Mouse (Mus musculus) C2C12 (cell line): Measurements from ENCODE around the gene Gpr146.

Experiments used
- CTCF ChIP-seq: IDR thresholded peaks from one replicate; pipeline ENCODE4 v1.5.1; 2011; ENCODE audit not compliant: control insufficient read depth, insufficient read depth, insufficient read length
- MAX ChIP-seq: IDR thresholded peaks from one replicate; pipeline ENCODE4 v1.6.1; 2011; ENCODE audit warnings: mild to moderate bottlenecking, control low read depth
- MYOD1 ChIP-seq: IDR thresholded peaks from one replicate; pipeline ENCODE4 v1.6.1; 2011; ENCODE audit warnings: low read depth; ENCODE audit not compliant: control insufficient read depth, insufficient read length
- MYOG ChIP-seq: IDR thresholded peaks from one replicate; pipeline ENCODE4 v1.6.1; 2011; ENCODE audit not compliant: control insufficient read depth, insufficient read length; ENCODE audit errors: extremely low read depth
- USF1 ChIP-seq: IDR thresholded peaks from one replicate; pipeline ENCODE4 v1.6.1; 2011; ENCODE audit warnings: low read depth, mild to moderate bottlenecking, control low read depth, moderate library complexity

GRCm38 (mm10) chr5:139384531-139384930 lies 7.0 kb downstream of the Gpr146 start:
- TF ChIP-seq CTCF (no peak), USF1 (no peak), MYOD1 (no peak), MAX (no peak), MYOG (no peak)
